Mouse (Mus musculus): Measurements from ENCODE around the gene Armh3. TPM values are rescaled to one million over a fixed set of nuclear protein-coding genes. Genes with fewer than 3 reads are reported as not detected.

Gene Armh3
- total RNA-seq, 1 experiment: 8.0 TPM

DNA sequence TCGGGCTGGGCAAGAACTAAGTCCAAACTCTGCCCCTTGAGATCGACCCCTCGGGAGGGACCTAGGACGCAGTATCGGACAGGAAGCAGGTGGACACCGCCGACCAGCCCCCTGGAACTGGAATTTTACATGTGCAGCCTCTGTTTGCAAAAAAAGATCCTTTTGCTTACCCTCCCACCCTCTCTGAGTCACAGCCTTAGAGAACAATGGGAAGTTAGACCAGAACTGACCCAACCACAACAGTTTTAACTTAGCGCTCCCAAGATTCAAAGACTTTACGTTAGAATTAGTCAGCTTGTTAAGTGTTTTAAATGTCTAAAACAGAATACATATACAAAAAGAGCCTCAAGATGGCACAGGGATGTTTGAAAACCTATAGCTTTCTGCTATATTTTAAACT lies 51.7 kb downstream of the Armh3 start:
- H3K4me3 ChIP-seq (ENCODE audit: insufficient read depth in 1 of 2, low read depth in 1 of 2, low read length in 2 of 2, poor library complexity in 1 of 2, severe bottlenecking in 1 of 2): no peak overlapping the region
- DNase-seq (ENCODE audit: low read depth, low spot score): no peak
- H3K9me3 ChIP-seq (ENCODE audit: control insufficient read depth, insufficient read depth, low read depth, low read length): no peaks in the 10 kb centered on the region
- H3K9ac ChIP-seq (ENCODE audit: insufficient read depth, low read depth, low read length, poor library complexity, severe bottlenecking): no peak overlapping the region
- in situ Hi-C loops (cut with MboI; ENCODE audit: low sequenced_read_pairs in 2 of 2, unreplicated experiment in 2 of 2): no loop called here
- no peak overlapping the region for H3K27ac ChIP-seq (ENCODE audit: insufficient read depth, low read depth, low read length, poor library complexity, severe bottlenecking)
- H3K36me3 ChIP-seq (ENCODE audit: control insufficient read depth, insufficient read depth, low read length, poor library complexity, severe bottlenecking): peaks cover 4% of the 10 kb centered on the region
- TF ChIP-seq ZC3H11A (IDR thresholded peaks at IDR 0.05; ENCODE audit: borderline replicate concordance, low read depth, low read length) (no peak), MAFK (IDR thresholded peaks at IDR 0.05; ENCODE audit: insufficient read depth, low read depth, low read length) (no peak), HCFC1 (IDR thresholded peaks at IDR 0.05; ENCODE audit: borderline replicate concordance, insufficient read depth, low read length) (no peak), ZNF384 (IDR thresholded peaks at IDR 0.05; ENCODE audit: low read depth, low read length) (no peak), CHD2 (IDR thresholded peaks at IDR 0.05; ENCODE audit: low read depth, low read length) (no peak)
- H3K4me1 ChIP-seq (ENCODE audit: control insufficient read depth in 2 of 2, insufficient read depth in 2 of 2, low read length in 2 of 2, poor library complexity in 1 of 2): no peaks in the 10 kb centered on the region

DNA sequence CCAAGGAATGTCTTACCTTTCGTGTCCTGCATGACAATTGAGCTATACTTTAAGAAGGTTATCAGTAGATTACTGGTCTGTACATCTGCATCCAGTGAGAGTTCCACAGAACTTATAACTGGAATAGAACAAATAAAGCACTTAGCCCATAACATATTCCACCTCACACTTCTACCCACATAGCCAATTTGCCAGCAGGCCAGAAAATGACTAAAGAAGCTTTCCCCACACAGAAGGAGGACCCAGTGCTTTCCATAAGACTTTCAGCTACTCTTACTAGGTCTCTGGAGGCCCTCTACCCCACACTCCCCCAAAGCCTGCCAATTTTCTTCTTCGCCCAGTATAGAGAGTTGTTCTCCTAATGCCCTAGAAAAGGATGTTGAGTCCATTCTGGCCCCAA lies 52.3 kb downstream of the Armh3 start:
- Histone ChIP-seq H3K9me3 (ENCODE audit: control insufficient read depth, insufficient read depth, low read depth, low read length) (no peaks in the 10 kb centered on the region), H3K9ac (ENCODE audit: insufficient read depth, low read depth, low read length, poor library complexity, severe bottlenecking) (no peak overlapping the region)

GRCm38 (mm10) chr19:45943758-45944157 lies 54.5 kb downstream of the Armh3 start:
- TF ChIP-seq CHD2 (IDR thresholded peaks at IDR 0.05; ENCODE audit: low read depth, low read length) (no peak), ZNF384 (IDR thresholded peaks at IDR 0.05; ENCODE audit: low read depth, low read length) (no peak), MAFK (IDR thresholded peaks at IDR 0.05; ENCODE audit: insufficient read depth, low read depth, low read length) (no peak), HCFC1 (IDR thresholded peaks at IDR 0.05; ENCODE audit: borderline replicate concordance, insufficient read depth, low read length) (no peak), ZC3H11A (IDR thresholded peaks at IDR 0.05; ENCODE audit: borderline replicate concordance, low read depth, low read length) (no peak)
- Histone ChIP-seq H3K4me3 (ENCODE audit: insufficient read depth in 1 of 2, low read depth in 1 of 2, low read length in 2 of 2, poor library complexity in 1 of 2, severe bottlenecking in 1 of 2) (no peak overlapping the region), H3K4me1 (ENCODE audit: control insufficient read depth in 2 of 2, insufficient read depth in 2 of 2, low read length in 2 of 2, poor library complexity in 1 of 2) (no peaks in the 10 kb centered on the region), H3K9ac (ENCODE audit: insufficient read depth, low read depth, low read length, poor library complexity, severe bottlenecking) (no peak overlapping the region), H3K27ac (ENCODE audit: insufficient read depth, low read depth, low read length, poor library complexity, severe bottlenecking) (no peak overlapping the region), H3K36me3 (ENCODE audit: control insufficient read depth, insufficient read depth, low read length, poor library complexity, severe bottlenecking) (peaks cover 2% of the 10 kb centered on the region; the same call in 1 of the 2 replicates), H3K9me3 (ENCODE audit: control insufficient read depth, insufficient read depth, low read depth, low read length) (no peaks in the 10 kb centered on the region)
- DNase-seq (ENCODE audit: low read depth, low spot score): peak; percentile 47
- in situ Hi-C loops (cut with MboI; ENCODE audit: low sequenced_read_pairs in 2 of 2, unreplicated experiment in 2 of 2): no loop called here

More for the DNA sequence above, 52.3 kb downstream of the Armh3 start:
- Histone ChIP-seq H3K27ac (ENCODE audit: insufficient read depth, low read depth, low read length, poor library complexity, severe bottlenecking) (no peak overlapping the region), H3K4me3 (ENCODE audit: insufficient read depth in 1 of 2, low read depth in 1 of 2, low read length in 2 of 2, poor library complexity in 1 of 2, severe bottlenecking in 1 of 2) (no peak overlapping the region), H3K36me3 (ENCODE audit: control insufficient read depth, insufficient read depth, low read length, poor library complexity, severe bottlenecking) (peaks cover 4% of the 10 kb centered on the region), H3K4me1 (ENCODE audit: control insufficient read depth in 2 of 2, insufficient read depth in 2 of 2, low read length in 2 of 2, poor library complexity in 1 of 2) (no peaks in the 10 kb centered on the region)
- in situ Hi-C loops (cut with MboI; ENCODE audit: low sequenced_read_pairs in 2 of 2, unreplicated experiment in 2 of 2): no loop called here
- no peak for TF ChIP-seq MAFK (IDR thresholded peaks at IDR 0.05; ENCODE audit: insufficient read depth, low read depth, low read length)
- TF ChIP-seq ZC3H11A (IDR thresholded peaks at IDR 0.05; ENCODE audit: borderline replicate concordance, low read depth, low read length): no peak
- no peak for TF ChIP-seq CHD2 (IDR thresholded peaks at IDR 0.05; ENCODE audit: low read depth, low read length)
- no peak for TF ChIP-seq ZNF384 (IDR thresholded peaks at IDR 0.05; ENCODE audit: low read depth, low read length)
- TF ChIP-seq HCFC1 (IDR thresholded peaks at IDR 0.05; ENCODE audit: borderline replicate concordance, insufficient read depth, low read length): no peak
- DNase-seq (ENCODE audit: low read depth, low spot score): no peak

DNA sequence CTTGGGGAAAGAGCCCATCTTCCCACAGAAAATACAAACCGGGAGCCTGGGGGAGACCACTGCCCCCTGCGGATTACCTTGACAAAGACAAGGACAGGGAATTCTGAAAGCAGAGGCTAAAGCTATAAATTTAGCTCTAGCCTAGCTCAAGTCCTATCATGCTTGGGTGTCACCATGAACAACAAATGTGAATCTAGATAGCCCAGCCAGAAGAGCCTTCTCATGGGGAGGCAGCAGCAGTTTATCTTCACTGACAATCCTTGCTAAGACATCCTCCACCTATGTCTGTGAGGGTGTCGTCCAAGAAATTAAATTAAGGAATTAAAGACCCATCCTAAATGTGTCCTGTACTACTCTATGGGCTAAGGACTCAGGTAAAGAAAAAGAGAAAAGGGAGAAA lies 60.2 kb downstream of the Armh3 start:
- TF ChIP-seq HCFC1 (IDR thresholded peaks at IDR 0.05; ENCODE audit: borderline replicate concordance, insufficient read depth, low read length) (no peak), ZC3H11A (IDR thresholded peaks at IDR 0.05; ENCODE audit: borderline replicate concordance, low read depth, low read length) (no peak), CHD2 (IDR thresholded peaks at IDR 0.05; ENCODE audit: low read depth, low read length) (no peak), MAFK (IDR thresholded peaks at IDR 0.05; ENCODE audit: insufficient read depth, low read depth, low read length) (no peak), ZNF384 (IDR thresholded peaks at IDR 0.05; ENCODE audit: low read depth, low read length) (no peak)
- H3K4me1 ChIP-seq (ENCODE audit: control insufficient read depth in 2 of 2, insufficient read depth in 2 of 2, low read length in 2 of 2, poor library complexity in 1 of 2): no peaks in the 10 kb centered on the region; a peak in 1 of 4 replicates
- no peak overlapping the region for H3K27ac ChIP-seq (ENCODE audit: insufficient read depth, low read depth, low read length, poor library complexity, severe bottlenecking)
- no peak overlapping the region for H3K4me3 ChIP-seq (ENCODE audit: insufficient read depth in 1 of 2, low read depth in 1 of 2, low read length in 2 of 2, poor library complexity in 1 of 2, severe bottlenecking in 1 of 2)
- DNase-seq (ENCODE audit: low read depth, low spot score): no peak
- peaks cover 2% of the 10 kb centered on the region for H3K36me3 ChIP-seq (ENCODE audit: control insufficient read depth, insufficient read depth, low read length, poor library complexity, severe bottlenecking)
- in situ Hi-C loops (cut with MboI; ENCODE audit: low sequenced_read_pairs in 2 of 2, unreplicated experiment in 2 of 2): no loop called here
- no peaks in the 10 kb centered on the region for H3K9me3 ChIP-seq (ENCODE audit: control insufficient read depth, insufficient read depth, low read depth, low read length)
- no peak overlapping the region for H3K9ac ChIP-seq (ENCODE audit: insufficient read depth, low read depth, low read length, poor library complexity, severe bottlenecking)

GRCm38 (mm10) chr19:45937530-45937929 lies 60.8 kb downstream of the Armh3 start:
- Histone ChIP-seq H3K36me3 (ENCODE audit: control insufficient read depth, insufficient read depth, low read length, poor library complexity, severe bottlenecking) (peaks cover 4% of the 10 kb centered on the region; the same call in 1 of the 2 replicates), H3K9ac (ENCODE audit: insufficient read depth, low read depth, low read length, poor library complexity, severe bottlenecking) (no peak overlapping the region)
- DNase-seq (ENCODE audit: low read depth, low spot score): no peak

More at GRCm38 (mm10) chr19:45937530-45937929, 60.8 kb downstream of the Armh3 start:
- no peak overlapping the region for H3K27ac ChIP-seq (ENCODE audit: insufficient read depth, low read depth, low read length, poor library complexity, severe bottlenecking)
- no peaks in the 10 kb centered on the region for H3K9me3 ChIP-seq (ENCODE audit: control insufficient read depth, insufficient read depth, low read depth, low read length)
- H3K4me3 ChIP-seq (ENCODE audit: insufficient read depth in 1 of 2, low read depth in 1 of 2, low read length in 2 of 2, poor library complexity in 1 of 2, severe bottlenecking in 1 of 2): no peak overlapping the region
- TF ChIP-seq CHD2 (IDR thresholded peaks at IDR 0.05; ENCODE audit: low read depth, low read length) (no peak), HCFC1 (IDR thresholded peaks at IDR 0.05; ENCODE audit: borderline replicate concordance, insufficient read depth, low read length) (no peak), MAFK (IDR thresholded peaks at IDR 0.05; ENCODE audit: insufficient read depth, low read depth, low read length) (no peak), ZC3H11A (IDR thresholded peaks at IDR 0.05; ENCODE audit: borderline replicate concordance, low read depth, low read length) (no peak), ZNF384 (IDR thresholded peaks at IDR 0.05; ENCODE audit: low read depth, low read length) (no peak)
- no peaks in the 10 kb centered on the region; a peak in 1 of 4 replicates for H3K4me1 ChIP-seq (ENCODE audit: control insufficient read depth in 2 of 2, insufficient read depth in 2 of 2, low read length in 2 of 2, poor library complexity in 1 of 2)
- in situ Hi-C loops (cut with MboI; ENCODE audit: low sequenced_read_pairs in 2 of 2, unreplicated experiment in 2 of 2): no loop called here
